Mouse (Mus musculus): Measurements from ENCODE around the gene Mansc1.

Gene Mansc1

DNA sequence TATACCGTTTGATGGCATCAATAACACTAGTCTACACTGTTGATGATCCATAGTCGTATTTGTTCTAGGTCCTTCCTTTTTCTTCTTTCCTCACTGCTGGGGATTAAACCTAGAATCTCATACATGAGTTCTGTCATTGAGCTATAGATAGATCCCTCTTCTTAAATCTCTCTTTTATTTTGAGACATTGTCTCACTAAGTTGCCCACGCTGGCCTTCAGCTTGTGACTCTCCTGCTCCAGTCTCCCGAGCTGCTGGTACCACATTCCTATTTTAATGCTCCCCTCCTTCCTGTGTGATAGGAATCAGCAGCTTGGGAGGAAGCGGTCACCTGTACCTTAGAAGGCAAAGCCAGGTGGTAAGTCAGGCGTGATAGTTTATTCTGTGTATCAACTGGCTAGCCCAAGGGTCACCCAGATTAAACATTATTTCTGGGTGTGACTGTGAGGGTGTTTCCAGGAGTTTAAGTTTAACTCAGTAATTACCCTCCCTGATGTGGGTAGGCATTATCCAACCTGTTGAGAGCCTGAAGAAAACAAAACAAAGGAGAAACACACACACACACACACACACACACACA, 34.5 kb downstream of the Mansc1 start:
- no peak for DNase-seq

DNA sequence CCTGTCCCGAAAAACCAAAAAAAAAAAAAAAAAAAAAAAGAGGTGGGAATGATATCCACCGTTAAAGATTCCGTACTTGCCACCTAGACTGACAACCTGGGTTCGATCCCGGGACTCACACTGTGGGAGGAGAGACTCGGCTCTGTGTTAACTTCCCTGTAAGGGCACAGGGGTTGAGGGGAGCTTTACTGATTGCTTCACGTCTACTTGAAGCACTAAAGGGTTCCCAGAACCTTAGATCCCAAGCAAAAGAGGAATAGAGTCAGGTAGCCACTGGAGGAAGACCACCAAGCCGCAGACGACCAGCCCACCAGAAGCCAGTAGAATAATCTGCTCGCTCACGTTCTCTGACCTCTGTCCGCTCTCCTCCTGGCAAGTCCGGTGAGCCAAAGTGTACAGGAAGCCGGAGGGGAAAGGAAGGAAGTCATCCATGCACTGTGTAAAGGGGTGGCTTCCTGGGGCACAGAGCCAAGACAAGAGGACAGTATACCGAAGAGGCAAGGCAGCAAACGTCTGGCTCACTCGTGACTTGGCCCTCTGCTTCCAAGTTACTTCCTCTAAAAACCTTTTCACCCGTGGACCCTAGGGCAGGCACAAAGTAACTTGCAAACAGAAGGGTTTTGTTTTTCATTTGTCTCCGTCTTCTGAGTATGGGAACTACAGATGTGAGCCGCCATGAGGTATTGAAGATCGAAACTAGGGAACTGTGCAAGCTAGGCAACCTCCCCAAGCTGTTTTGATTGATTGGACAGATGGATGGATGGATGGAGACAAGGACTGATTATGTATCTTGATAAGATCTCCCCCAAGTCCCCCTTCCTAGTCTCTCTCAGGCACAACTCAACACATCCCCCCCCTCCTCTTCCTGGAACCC, 37.5 kb downstream of the Mansc1 start:
- DNase-seq: no peak

DNA sequence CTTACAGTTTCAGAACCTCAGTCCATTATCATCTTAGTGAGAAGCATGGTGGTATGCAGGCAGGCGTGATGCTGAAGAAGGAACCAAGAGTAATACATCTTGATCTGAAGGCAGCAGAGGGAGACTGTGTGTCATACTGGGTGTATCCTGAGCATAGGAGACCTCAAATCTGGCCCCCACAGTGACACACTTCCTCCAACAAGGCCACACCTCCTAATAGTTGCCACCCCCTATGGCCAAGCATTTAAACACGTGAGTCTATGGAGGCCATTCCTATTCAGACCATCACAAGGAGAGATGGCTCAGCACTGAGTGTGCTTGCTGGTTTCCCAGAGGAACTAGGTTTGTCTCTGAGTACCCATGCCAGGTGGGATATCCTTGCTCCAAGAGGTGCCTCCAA, 40.7 kb downstream of the Mansc1 start:
- no peak for DNase-seq

DNA sequence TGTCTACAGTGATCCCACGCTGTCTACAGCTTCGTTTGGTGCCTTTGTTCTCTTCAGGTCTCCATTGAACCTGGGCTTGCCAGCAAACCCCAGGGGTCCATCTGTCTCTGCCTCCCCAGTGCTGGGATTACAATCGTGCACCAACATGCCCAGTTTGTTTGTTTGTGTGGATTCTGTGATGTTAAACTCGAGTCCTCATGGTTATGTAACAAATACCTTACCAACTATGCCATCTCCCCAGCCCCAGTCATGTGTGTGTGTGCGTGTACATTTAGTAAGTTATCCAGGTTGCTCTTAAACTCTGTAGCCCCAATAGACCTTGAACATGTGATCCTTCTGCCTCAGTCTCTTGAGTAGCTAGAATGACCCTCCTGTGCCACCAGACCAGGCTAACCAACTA, 46.0 kb downstream of the Mansc1 start:
- DNase-seq: no peak

DNA sequence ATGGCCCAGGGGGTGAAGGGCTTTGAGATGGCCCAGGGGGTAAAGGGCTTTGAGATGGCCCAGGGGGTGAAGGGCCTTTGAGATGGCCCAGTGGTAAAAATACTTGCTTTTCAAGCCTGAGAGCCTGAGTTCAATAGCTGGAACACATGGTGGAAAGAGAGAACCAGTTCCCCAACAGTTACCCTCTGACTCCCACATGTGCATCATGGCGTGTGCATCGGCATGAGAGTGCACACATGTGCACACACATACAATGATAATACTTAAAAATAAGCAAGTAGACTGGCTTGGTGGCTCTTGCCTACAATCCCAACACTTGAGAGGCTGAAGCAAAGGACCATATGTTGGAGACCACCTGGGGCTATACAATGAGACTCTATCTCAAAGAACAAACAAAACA, 47.7 kb downstream of the Mansc1 start:
- DNase-seq: no peak

DNA sequence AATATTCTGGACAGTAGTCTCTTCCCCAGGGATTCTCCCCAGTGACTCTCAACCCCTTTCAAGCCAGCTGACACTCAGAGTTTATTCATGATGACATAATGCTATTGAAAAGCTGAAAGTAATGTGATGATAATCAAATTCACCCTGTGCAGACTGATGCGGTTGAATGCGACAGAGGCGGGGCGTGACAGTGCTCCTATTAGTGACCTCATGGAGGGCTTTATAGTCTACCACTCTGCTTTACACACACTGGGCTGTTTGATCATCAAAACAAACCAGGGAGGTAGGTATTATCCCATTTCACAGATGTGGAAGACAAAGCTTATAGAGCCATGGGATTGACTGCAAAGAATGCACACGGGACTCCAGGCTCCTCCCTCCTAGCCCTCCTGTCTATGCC, 50.2 kb downstream of the Mansc1 start:
- no peak for DNase-seq

DNA sequence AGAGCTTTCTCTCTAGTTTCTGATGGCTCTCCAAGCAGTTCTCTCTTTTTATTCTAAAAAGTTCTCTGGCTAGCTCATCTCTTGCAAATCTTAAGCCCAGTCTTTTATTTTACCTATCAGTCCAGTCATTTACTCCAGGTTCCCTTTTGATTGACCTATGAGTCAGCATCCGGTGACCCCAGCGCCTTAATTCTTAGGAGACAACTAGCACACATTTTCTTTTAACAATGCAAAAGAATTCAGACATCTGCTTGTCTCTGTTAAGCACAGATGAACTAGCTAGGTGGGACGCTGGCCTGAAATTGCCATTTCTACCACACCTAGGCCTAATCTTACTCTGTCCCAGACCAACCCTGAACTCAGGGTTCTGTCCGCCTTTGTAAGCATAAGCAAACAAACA, 52.8 kb downstream of the Mansc1 start:
- no peak for DNase-seq

DNA sequence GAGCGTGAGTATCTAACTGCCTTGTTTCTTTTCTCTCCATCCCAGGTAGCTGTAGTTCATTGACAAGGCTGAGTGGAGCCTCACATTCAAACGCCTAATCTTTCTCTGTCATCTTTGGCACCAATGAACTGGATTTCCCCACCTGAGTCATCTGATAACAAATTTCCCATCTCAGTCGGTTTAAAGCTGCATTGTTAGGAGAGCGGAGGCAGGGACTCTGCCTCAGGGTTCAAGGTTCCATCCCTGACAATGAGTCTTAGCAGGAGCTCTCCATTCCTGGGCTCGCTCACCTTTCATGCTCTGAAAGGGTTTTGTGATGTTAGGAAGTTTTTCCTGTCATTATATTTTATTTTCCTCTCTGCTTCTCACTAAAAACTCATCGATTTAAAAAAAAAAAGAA, 54.2 kb downstream of the Mansc1 start:
- DNase-seq: no peak

DNA sequence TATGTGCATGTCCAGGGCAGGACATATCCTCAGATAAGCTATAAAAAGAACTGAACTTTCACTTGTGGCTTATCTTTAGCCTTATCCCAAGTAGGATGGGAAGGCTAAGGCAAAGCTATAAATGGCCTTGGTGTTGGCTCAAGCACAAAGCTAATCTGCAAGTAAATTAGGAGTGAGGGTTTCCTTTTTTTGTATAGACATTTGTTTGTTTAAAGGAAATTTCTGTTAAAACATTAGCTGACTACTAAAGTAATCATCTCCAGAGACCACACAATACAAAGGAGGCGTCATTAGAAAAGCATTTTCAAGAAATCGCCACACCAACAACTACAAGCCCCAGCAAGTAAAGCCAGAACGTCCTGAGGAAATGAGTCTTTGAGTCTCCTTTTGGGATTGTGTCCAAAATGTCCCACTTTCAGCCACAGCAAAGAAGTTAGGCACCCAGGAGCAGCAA, 57.0 kb downstream of the Mansc1 start:
- no peak for DNase-seq

DNA sequence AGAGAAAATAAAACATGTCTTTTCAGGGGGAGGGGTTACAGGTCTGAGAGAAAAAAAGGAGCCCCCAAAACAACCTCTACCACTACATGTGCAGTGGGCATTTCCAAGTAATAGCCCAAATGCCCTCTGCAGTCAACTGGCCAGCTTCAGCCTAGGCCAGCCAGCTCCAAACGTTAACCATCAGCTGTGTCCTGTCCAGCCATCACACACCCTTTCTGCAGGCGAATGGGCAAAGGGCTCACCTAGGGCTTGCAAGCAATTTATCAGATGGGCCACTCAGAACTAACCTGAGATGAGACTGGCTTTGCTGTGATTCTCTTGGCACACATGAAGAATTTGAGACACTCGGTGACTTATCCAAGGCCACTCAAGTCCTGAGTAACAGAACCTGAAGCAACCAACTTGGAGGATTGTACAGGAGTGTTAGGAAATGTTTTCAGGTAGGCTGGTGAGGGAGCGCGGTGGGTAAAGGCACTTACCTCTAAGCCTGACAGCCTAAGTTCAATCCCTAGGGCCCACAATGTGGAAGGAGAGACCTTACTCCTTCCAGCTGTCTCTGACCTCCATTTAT, 64.2 kb downstream of the Mansc1 start:
- no peak for DNase-seq

DNA sequence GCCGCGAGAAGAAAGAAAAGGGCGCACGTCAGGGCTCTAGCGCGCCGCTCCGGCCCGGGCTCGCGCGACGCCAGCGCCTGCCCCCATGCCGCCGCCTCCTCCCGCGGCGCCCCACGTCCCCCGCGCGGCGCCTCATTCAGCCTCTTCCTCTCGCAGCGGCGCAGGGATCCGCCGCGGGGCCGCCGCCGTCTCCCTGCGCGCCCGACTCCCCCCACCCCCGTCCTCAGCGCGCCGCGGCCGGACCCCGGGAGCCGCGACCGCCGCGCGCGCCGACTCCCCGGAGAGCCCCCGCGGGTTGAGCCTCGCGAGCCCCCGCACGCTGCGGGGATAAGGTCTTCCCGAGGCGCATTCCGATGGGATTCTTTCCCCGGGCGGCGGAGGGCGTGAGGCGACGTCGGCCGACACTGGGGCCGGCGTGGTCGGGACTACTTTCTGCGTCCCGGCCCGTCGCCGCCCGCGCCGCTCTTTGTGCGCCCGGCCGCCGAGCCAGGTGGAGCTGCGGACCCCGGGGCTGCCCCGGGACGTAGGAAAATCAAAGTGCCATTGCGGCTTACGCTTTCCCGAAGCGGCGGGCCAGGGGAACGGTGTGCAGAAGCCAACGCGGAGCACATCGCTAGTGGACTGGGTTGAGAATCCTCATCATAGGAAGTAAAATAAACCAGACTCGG, 65.3 kb downstream of the Mansc1 start, which contains the start of gene Lrp6:
TSS of gene Lrp6 (minus strand) at position 148 of the 668 bp plus-strand sequence.
- peak; percentile 82 to 83 for DNase-seq

DNA sequence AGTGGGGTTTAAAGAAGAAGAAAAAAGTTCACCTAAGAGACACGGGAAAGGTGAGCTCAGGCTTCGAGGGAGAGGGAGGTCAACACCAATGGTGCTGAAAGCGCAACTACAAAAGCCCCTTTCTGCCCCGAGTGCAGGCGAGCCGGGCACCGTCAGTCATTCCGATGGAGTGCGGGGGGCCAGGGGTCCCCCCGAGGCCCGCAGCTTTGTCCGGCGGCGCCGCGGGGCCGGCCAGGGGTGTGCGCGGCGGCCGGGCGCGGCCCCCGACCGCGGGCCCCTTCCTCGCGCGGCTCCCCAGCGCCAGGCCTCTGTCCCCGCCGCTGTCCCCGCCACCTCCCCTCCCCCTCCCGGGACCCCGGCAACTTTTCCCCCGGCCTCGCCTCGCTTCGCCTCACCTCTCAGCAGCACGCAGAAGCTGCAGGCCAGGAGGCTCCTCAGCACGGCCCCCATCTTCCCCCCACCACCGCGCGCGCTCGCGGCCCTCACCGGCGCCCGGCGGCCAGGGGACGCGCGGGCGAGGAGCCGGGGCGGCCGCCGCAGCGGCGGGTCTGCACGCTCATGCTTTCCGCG, 66.0 kb downstream of the Mansc1 start:
- no peak for DNase-seq

DNA sequence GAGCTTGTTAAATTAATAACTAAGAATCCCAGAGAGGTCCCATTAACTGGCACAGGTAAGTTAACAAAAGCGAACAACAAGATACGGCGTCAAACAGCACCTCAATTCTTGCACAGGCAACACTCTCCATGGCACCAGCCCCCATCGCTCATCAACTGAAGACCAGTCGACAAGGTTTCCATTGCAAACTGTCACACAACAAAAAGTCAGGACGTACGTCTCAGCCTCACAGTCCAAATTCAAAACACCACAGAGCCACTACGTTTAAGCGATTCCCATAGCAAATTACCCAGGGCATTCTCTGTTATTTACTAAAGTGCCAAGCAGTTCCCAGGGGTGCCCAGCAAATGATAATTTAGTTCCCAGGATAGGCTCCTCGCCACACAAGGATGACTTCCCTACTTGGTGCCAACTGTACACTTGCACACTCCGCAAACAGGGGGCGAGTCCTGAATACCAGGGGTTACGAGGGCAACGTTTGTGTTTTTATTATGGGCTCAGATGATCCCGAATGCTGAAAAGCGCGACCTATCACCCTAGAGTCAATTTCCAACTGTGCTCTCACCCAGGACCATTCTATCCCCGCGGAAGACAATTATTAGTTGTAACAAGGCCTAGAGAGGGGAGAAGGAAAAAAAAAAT, 66.6 kb downstream of the Mansc1 start:
- peak in 1 of 2 experiments; percentile 25 for DNase-seq

DNA sequence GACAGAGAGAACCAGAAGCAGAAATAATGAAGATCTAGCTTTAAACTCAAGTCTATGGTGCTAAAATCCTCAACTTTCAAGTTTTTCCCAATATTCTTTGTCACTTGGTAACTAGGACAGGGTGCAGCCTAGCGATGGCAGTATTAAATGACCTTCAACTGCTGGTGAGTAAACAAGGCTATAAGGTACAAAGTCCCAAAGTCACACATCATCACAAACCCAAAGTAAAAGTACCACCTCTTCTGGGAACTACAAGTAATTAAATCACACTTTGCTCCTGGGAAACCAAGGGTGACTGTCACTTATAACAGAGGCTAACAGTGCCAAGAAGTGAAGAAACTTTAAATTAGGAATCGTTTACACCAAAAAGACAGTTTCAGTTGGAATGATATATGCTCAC, 67.7 kb downstream of the Mansc1 start:
- DNase-seq: no peak

DNA sequence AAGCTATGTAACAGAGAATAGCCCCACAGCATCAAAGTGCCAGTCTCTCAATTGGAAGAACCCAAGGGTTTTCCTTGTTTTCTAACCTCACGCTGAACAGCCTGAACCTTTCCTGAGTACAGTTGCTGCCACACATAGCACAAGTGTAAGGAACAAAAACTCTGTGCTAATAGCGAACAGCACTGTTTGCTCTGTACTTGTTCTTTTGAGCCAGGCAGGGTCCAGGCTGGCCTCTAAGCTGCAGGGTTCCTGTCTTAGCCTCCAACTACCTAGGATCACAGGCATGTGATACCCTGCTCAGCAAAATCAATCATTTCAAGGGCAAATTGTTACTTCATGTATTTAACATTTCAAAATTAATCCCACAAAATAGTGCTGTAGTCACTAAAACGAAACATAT, 72.7 kb downstream of the Mansc1 start:
- DNase-seq: no peak

Data from cerebellum, postnatal 36 days (tissue).